Mouse (Mus musculus) cerebellum, postnatal 14 days (tissue): ENCODE measurements around the gene Prdx1.

ENCODE experiments used
- DNase-seq, 2 experiments: peaks; one replicate each; pipeline ENCODE4 v3.0.0; 2021; ENCODE audit warnings: mixed read lengths in 2 of 2

Gene Prdx1

GRCm38 (mm10) chr4:116731077-116731476 is 45.7 kb downstream of the Prdx1 start:
- DNase-seq = no peak

- DNase-seq = no peak
These were observed 47.0 kb downstream of the Prdx1 start for GRCm38 (mm10) chr4:116732355-116732754.

- no peak for DNase-seq
These were observed 49.7 kb downstream of the Prdx1 start for GRCm38 (mm10) chr4:116734996-116735395.

- DNase-seq = no peak
These were observed 53.8 kb downstream of the Prdx1 start for GRCm38 (mm10) chr4:116738972-116739751.

GRCm38 (mm10) chr4:116749750-116750149 is 64.4 kb downstream of the Prdx1 start:
- DNase-seq = no peak
